Mouse (Mus musculus): ENCODE measurements around the gene Mbnl2.

The Mbnl2 gene

DNA sequence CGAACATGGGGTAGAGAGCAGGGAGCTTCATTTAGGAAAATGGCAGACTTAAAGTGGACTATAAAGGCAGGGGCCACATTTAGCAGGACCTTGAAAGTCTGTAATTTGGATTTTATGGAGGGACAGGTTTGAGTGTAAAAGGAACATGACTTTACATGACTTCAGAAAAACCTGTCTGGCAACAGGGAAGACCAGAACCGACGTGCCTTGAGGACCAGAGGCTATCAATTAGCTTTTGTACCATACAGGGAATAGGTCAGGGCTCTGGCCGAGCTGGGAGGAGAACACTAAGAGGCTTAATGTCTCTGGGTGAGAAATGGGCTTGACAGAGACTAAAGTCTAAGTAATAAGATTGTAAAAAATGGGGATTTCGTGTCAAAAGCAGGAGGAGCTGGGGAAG, 1.7 kb upstream of the Mbnl2 start:
- DNase-seq (ENCODE audit: low read depth, low spot score): no peak

DNA sequence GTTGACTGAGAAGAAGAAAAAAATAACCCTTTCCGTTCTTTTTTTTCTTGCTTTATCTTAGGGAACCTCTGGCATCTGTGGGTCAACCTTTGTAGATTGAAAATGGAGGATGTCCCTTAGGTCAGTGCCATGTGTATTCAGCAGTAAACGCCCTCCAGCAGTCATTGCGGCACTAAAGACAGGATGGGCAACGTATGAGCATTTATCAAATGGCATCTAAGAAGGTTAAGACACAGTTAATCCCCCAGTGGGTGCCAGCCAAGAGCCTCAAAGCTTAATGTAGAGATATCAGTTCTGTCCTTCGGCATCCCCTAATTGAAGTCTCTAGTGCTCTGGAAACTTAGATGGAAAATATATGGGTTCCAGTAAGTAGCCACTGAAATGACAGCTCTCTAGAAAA, 723 bp upstream of the Mbnl2 start:
- DNase-seq (ENCODE audit: low read depth, low spot score): no peak

DNA sequence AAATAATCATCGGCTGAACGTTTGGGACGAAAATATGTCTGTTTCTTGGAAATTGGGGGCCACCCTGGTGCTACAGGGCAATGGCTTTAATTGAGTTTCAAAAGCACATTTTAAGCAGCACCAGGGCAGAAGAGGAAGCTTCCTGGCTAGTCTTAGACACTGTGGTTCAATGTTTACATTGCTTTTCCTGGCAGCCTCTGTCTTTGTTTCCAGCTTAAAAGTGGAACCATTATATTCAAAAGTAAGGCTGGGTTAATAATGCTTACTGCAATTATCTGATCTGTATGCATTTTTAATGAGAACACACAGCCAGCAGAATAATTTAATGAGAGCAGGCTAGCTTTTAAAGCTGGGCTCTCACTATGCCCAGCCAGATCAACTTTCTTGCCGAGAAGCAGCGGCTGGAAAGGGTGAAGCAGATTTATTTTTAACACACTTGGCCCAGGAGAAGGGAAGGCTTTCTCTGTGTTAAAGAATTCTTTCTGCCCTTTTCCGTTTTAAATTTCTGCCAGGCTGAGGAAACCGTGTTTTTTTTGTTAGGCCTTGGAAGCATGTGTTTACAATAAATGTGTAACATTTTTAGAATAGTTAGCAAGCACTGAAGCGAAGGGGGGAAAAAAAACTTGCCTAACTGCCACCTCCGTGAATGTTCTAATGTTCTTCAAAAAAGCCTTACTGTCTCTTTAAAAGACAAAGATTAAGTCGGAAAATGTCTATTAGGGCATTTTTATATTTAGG, 1.0 kb downstream of the Mbnl2 start:
- DNase-seq (ENCODE audit: low read depth, low spot score): peak; percentile 31

GRCm38 (mm10) chr14:120277081-120277656, 1.7 kb downstream of the Mbnl2 start:
- DNase-seq (ENCODE audit: low read depth, low spot score): peak; percentile 90

DNA sequence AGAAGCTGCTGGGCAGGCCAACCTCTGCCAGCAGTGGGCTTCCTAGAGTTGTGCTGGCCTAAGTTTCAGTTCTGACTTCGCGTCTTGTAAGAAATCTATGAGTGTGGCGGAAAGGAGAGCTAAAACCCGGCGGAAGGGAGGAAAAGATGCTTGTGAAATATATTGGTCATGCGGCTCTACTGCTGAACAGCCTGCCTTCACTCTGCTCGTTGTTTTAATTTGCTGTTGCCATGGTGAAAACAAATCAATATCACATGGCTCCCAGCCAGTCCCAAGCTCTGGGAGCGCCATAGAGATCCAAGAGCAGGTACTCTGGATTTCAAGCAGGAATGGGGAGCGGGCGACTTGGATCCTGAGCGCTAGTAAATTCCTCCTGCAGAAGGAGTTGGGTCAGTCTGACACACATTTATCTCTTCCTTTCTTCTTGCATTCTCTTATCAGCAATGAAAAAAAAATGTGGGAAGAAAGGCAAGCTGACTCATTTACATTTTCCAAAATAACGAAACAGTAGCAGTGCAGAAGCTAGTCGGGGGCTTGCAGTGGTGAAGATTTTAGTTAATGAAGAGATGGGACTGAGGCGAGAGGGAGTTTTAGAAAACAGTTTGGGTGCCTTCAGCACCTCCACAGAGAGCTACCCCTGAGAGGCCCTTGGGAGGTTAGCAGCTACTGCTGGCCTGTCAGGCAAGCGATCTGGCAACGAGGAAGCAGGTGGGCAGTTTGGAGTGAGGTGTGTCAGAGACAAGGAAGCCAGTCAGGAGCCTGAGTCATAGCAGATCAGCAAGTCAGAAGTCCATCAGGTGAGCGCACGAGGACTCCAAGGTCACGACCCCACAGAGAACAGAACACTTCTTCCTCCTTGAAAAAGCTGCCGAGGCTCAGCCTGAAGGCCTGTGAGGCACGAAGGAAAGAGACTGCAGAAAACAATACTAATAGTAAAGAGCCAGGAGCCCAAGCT, 3.1 kb downstream of the Mbnl2 start:
- DNase-seq (ENCODE audit: low read depth, low spot score): peak; percentile 66

DNA sequence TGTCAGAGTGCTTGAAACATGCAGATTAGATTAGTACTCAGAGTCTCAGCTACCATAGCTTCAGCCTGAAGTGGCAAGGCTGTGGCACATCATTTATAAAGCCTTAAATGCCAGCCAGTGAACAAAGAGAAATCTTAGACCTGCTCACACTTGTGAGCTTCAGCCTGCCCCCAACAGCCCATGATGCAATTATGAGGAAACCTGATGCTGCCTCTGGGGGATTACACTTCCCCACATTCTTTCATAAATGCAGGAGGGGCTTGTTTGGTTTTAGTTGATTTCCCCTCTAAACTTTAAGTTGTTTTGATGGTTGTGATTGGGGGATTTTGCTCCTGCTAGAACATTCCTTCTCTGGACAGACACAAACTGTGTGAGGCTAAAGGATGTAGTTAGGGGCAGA, 4.7 kb downstream of the Mbnl2 start:
- peak; percentile 76 for DNase-seq (ENCODE audit: low read depth, low spot score)

DNA sequence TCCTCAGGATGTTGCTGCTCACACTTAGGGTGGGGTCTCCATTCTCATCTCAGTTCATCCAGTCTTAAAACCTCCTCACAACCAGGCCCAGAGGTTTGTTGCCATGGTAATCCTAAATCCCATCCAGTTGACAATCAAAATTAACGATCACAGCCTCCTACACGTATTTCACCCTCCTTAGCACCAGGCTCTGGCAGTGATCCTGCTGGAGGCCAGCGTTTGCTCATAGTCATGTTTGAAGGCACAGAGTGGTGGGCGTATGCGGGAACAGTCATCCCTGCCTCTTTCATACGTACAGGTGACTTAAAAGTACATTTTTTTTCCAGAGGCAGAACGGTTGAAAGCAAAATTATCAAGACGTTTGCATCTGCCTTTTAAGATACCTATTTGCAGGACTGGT, 8.3 kb downstream of the Mbnl2 start:
- no peak for DNase-seq (ENCODE audit: low read depth, low spot score)

DNA sequence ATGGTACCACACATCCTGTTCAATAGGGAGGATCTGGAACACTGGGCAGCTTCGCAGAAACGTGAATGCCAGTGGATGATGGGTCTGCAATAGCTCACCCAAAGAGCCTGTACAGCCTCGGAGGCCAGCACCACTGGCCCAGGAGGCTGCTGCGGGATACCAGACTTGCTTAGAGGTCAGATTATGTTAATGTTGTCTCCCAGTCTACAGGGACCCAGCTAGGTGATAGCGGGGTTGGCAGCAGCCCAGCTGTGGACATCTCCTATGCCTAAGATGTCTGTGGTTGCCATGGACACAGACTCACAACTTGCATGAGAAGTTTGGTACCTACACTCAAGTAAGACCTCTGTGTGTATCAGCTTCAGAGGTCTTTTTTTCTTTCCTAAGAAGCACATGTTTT, 9.0 kb downstream of the Mbnl2 start:
- peak; percentile 1 for DNase-seq (ENCODE audit: low read depth, low spot score)

DNA sequence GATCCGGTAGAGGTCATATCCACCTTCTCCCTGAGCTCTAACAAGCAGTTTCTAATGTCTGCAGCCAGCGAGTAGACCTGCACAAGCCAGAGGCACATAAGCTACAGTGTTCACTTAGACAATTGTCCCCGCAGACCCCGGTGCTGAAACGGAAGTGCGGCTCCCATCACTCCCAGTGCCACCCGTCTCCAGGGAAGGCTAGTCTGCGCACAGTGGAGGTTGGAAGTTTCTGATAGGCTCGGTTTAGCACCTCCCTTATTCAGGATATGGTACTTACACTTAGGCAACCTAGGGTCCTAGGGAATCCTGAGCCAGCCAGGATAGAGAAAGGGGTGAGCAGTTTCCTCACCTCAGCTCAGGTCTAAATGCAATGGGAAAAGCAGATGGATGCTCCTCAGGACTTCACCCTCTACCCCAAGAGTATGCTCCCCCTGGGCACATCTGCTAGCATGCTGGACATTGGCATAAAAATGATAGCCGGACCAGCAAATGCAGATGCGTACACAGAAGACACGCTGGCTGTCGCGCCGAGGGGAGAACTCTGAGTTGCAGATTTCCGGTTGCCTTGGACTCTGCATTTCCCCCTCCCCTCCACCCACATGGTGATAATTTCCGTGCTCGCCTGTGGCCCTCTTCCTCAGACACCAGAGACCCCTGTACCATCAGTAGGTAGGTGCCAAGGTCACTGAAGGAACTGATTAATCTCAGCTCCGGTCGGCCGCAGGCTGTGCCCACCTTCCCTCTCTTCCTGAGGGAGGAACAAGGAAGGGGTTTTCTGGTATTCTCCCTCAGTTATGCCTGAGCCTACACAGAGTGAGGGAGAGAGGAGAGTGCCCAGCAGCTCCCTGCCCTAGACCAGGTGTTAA, 11.9 kb downstream of the Mbnl2 start:
- DNase-seq (ENCODE audit: low read depth, low spot score): no peak

GRCm38 (mm10) chr14:120287987-120288275, 12.5 kb downstream of the Mbnl2 start:
- no peak for DNase-seq (ENCODE audit: low read depth, low spot score)

GRCm38 (mm10) chr14:120288378-120289002, 13.0 kb downstream of the Mbnl2 start:
- no peak for DNase-seq (ENCODE audit: low read depth, low spot score)

DNA sequence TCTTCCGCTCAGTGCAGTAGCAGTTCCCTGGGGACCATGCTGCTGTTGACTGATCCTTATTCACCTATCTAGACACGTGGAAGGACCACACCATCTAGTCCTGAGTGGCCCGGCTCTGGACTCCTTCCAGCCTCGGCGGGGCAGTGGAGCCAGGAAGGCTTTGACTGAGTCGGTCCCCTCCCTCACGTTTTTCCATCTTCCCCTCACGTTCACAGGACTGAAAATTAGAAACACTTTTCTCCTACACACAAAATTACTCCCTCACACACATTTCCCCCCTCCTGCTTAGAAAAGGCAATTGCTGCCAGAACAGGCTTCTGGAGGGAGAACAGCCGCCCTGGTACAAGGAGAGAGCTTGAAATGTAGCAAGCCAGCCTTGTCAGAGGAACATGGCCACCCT, 13.6 kb downstream of the Mbnl2 start:
- no peak for DNase-seq (ENCODE audit: low read depth, low spot score)

DNA sequence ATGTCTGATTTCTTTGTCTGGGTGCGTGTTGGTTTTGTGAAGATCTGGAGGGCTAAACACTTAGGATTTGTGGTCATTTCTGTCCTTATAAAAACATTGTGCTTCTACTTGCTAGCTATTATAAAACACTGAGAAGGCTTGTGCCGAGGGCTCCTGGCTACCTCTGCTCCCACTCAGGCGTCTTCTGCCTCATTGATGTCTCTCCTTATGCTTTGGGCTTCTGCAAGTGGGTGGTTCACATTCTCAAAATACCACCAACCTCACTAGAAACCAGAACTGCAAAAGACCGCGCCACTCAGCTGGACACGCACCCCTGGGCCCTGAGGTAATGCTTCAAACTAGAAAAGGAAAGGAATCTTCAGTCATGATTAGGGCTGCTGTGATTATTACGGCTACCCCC, 14.1 kb downstream of the Mbnl2 start:
- no peak for DNase-seq (ENCODE audit: low read depth, low spot score)

GRCm38 (mm10) chr14:120291226-120291757, 15.8 kb downstream of the Mbnl2 start:
- DNase-seq (ENCODE audit: low read depth, low spot score): no peak

DNA sequence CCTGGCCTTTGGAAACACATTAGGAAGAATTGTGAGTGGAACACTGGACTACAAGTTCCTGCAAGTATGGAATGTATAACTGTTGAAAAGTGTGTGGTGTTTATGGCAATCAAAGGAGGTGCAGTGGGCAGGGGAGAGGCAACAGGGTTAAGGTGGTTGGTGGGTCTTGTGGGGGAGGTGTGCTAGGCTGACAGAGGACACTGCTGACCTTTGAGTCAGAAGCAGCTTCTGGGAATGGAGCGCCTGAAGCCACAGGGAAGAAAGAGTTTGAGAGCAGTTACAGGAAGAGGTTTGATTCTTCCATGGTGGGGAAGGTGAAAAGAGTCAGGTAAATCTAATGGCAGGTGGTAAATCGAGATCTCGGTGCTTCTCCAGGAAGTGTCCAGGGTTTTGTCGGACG, 16.7 kb downstream of the Mbnl2 start:
- peak; percentile 22 for DNase-seq (ENCODE audit: low read depth, low spot score)

DNA sequence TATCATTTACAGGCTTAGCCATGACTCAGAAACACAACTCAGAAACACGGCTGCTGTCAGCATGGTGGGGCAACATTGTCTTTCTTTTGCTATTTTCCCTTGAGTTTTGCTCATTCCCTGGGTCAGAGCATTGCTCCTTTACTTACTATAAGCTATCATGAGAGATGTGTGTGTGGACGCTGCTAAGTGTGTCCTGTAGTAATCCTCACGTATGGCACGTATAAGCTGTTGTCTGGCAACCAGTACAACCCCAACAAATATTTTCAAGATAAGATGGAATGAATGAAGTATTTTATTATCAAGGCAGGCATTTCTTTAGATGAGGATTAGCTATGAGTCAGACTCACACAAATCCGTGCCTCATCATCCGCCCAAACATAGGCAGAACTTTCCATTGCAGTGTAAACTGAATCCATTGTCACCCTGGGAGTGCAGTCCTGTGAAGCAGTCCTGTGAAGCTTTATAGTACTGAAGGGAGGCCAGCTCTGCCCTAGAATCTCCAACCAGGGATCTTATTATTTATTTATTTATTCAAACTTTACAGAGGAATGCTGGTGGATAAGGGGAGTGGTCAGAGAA, 17.2 kb downstream of the Mbnl2 start:
- DNase-seq (ENCODE audit: low read depth, low spot score): peak; percentile 78

DNA sequence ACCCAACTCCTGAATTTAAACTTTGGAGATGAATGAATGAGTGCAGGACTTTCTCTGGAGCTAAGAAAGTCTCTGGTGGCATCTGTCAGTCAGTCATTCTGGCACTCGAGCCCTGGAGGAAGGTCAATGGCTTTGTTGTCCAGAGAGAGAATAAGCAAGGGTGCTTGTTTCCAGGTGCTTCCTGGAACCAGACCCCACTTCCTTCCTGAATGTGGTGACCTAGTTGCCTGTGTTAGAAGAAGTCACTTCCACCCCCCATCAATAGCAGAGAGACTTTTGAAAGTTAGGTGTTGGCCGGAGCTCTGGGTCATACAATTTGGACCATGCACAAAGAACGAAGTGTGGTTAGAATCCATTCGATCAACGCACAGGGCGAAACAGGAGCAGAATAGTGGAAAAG, 19.0 kb downstream of the Mbnl2 start:
- no peak for DNase-seq (ENCODE audit: low read depth, low spot score)

GRCm38 (mm10) chr14:120295355-120296220, 20.1 kb downstream of the Mbnl2 start:
- no peak for DNase-seq (ENCODE audit: low read depth, low spot score)

GRCm38 (mm10) chr14:120296231-120297006, 20.9 kb downstream of the Mbnl2 start:
- peak; percentile 87 for DNase-seq (ENCODE audit: low read depth, low spot score)

All from 3T3-L1 (cell line).